Mouse (Mus musculus): ENCODE results near the gene Igf2bp2. TPM values are rescaled to one million over a fixed set of nuclear protein-coding genes. Genes with fewer than 3 reads are reported as not detected.

The Igf2bp2 gene
- polyA plus RNA-seq, 1 experiment from 2014 or later, result 77.1 TPM

- 39% methylated on average over 5 of the region's 5 CpGs for WGBS
- Histone ChIP-seq H3K9ac (ENCODE audit: low read depth, low read length) (no peak overlapping the region), H3K4me3 (ENCODE audit: low read depth, low read length) (no peak overlapping the region), H3K27ac (ENCODE audit: low read depth, low read length) (no peak overlapping the region), H3K4me1 (replicated peaks; ENCODE audit: control insufficient read depth, insufficient read depth, low read length) (no peaks in the 10 kb centered on the region), H3K27me3 (replicated peaks; ENCODE audit: control insufficient read depth, insufficient read depth, low read length) (no peaks in the 10 kb centered on the region), H3K4me2 (no peak overlapping the region), H3K9me3 (ENCODE audit: control insufficient read depth, low read length) (no peaks in the 10 kb centered on the region), H3K36me3 (ENCODE audit: control insufficient read depth, insufficient read depth, low read length) (peaks cover 9% of the 10 kb centered on the region)
- DNase-seq (ENCODE audit: low spot score), result no peak
- ATAC-seq (replicated peaks; ENCODE audit: low FRiP score), result no peak
Observed at GRCm38 (mm10) chr16:22075829-22076619, 87.1 kb downstream of the Igf2bp2 start.

DNA sequence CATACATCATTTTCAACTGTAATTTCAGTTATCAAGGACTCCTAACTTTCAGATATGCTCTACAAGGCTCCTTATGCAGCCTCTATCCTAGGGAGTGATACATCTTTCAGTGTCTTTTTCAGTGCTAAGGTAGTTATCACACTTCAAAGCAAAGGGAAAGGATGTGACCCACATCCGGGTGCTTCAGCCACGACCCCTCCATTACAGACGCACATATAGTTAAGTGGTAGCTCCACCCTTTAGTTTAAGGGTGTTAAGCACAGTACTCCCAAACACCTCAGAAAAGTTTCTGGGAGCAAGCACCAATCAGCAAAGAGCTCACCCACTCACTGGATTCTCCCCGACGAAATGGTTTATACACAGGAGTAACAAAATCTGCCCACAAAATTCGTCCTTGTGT lies 88.0 kb downstream of the Igf2bp2 start:
- Histone ChIP-seq H3K9ac (ENCODE audit: low read depth, low read length) (no peak overlapping the region), H3K27me3 (replicated peaks; ENCODE audit: control insufficient read depth, insufficient read depth, low read length) (no peaks in the 10 kb centered on the region), H3K27ac (ENCODE audit: low read depth, low read length) (no peak overlapping the region), H3K36me3 (ENCODE audit: control insufficient read depth, insufficient read depth, low read length) (peaks cover 9% of the 10 kb centered on the region), H3K4me3 (ENCODE audit: low read depth, low read length) (no peak overlapping the region), H3K4me2 (no peak overlapping the region), H3K9me3 (ENCODE audit: control insufficient read depth, low read length) (no peaks in the 10 kb centered on the region), H3K4me1 (replicated peaks; ENCODE audit: control insufficient read depth, insufficient read depth, low read length) (no peaks in the 10 kb centered on the region)
- ATAC-seq (replicated peaks; ENCODE audit: low FRiP score) (no peak), DNase-seq (ENCODE audit: low spot score) (no peak)
- WGBS, result 76% methylated on average over 6 of the region's 6 CpGs

GRCm38 (mm10) chr16:22071361-22071760 lies 91.7 kb downstream of the Igf2bp2 start:
- no peak for ATAC-seq (replicated peaks; ENCODE audit: low FRiP score)
- H3K27ac ChIP-seq (ENCODE audit: low read depth, low read length), result no peak overlapping the region
- H3K4me2 ChIP-seq, result no peak overlapping the region
- no peaks in the 10 kb centered on the region for H3K9me3 ChIP-seq (ENCODE audit: control insufficient read depth, low read length)
- H3K27me3 ChIP-seq (replicated peaks; ENCODE audit: control insufficient read depth, insufficient read depth, low read length), result no peaks in the 10 kb centered on the region
- H3K36me3 ChIP-seq (ENCODE audit: control insufficient read depth, insufficient read depth, low read length), result peaks cover 11% of the 10 kb centered on the region
- H3K4me1 ChIP-seq (replicated peaks; ENCODE audit: control insufficient read depth, insufficient read depth, low read length), result no peaks in the 10 kb centered on the region
- DNase-seq (ENCODE audit: low spot score), result no peak
- H3K4me3 ChIP-seq (ENCODE audit: low read depth, low read length), result no peak overlapping the region
- WGBS, result 81% methylated on average over 7 of the region's 7 CpGs
- no peak overlapping the region for H3K9ac ChIP-seq (ENCODE audit: low read depth, low read length)

- Histone ChIP-seq H3K9me3 (ENCODE audit: control insufficient read depth, low read length) (no peaks in the 10 kb centered on the region), H3K4me2 (no peak overlapping the region), H3K9ac (ENCODE audit: low read depth, low read length) (no peak overlapping the region), H3K27ac (ENCODE audit: low read depth, low read length) (no peak overlapping the region), H3K4me3 (ENCODE audit: low read depth, low read length) (no peak overlapping the region), H3K36me3 (ENCODE audit: control insufficient read depth, insufficient read depth, low read length) (peaks cover 19% of the 10 kb centered on the region), H3K27me3 (replicated peaks; ENCODE audit: control insufficient read depth, insufficient read depth, low read length) (no peaks in the 10 kb centered on the region), H3K4me1 (replicated peaks; ENCODE audit: control insufficient read depth, insufficient read depth, low read length) (no peaks in the 10 kb centered on the region)
- ATAC-seq (replicated peaks; ENCODE audit: low FRiP score) (no peak), DNase-seq (ENCODE audit: low spot score) (no peak)
- WGBS, result 93% methylated on average over 8 of the region's 8 CpGs
Observed at GRCm38 (mm10) chr16:22067406-22067805, 95.7 kb downstream of the Igf2bp2 start.

GRCm38 (mm10) chr16:22065536-22065935 lies 97.6 kb downstream of the Igf2bp2 start:
- Histone ChIP-seq H3K4me3 (ENCODE audit: low read depth, low read length) (no peak overlapping the region), H3K4me1 (replicated peaks; ENCODE audit: control insufficient read depth, insufficient read depth, low read length) (no peaks in the 10 kb centered on the region), H3K9ac (ENCODE audit: low read depth, low read length) (no peak overlapping the region), H3K27me3 (replicated peaks; ENCODE audit: control insufficient read depth, insufficient read depth, low read length) (no peaks in the 10 kb centered on the region), H3K27ac (ENCODE audit: low read depth, low read length) (no peak overlapping the region), H3K9me3 (ENCODE audit: control insufficient read depth, low read length) (no peaks in the 10 kb centered on the region), H3K36me3 (ENCODE audit: control insufficient read depth, insufficient read depth, low read length) (peaks cover 31% of the 10 kb centered on the region), H3K4me2 (no peak overlapping the region)
- DNase-seq (ENCODE audit: low spot score) (no peak), ATAC-seq (replicated peaks; ENCODE audit: low FRiP score) (no peak)

DNA sequence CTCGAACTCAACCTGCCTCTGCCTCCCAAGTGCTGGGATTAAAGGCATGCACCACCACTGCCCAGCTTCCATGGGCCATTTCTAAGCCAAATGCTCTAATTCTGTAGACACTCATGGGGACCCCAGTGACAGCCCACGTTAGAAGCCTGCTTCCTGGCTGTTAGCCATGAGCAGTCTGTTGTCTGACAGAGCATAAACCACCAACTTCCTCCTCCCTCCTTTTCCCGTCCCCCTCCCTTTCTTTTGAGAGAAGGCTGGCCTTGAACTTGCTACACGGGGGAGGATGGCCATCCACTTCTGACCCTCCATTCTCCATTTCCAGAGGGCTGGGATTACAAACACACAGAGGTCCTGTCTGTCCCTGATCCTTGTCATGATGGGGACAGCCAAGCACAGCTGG lies 100.8 kb downstream of the Igf2bp2 start:
- DNase-seq (ENCODE audit: low spot score) (no peak), ATAC-seq (replicated peaks; ENCODE audit: low FRiP score) (no peak)
- no peak overlapping the region for H3K4me2 ChIP-seq
- no peaks in the 10 kb centered on the region for H3K9me3 ChIP-seq (ENCODE audit: control insufficient read depth, low read length)
- H3K36me3 ChIP-seq (ENCODE audit: control insufficient read depth, insufficient read depth, low read length), result peaks cover 24% of the 10 kb centered on the region
- no peak overlapping the region for H3K27ac ChIP-seq (ENCODE audit: low read depth, low read length)
- WGBS, result 45% methylated on average over 4 of the region's 4 CpGs
- no peaks in the 10 kb centered on the region for H3K27me3 ChIP-seq (replicated peaks; ENCODE audit: control insufficient read depth, insufficient read depth, low read length)
- H3K4me1 ChIP-seq (replicated peaks; ENCODE audit: control insufficient read depth, insufficient read depth, low read length), result no peaks in the 10 kb centered on the region
- H3K4me3 ChIP-seq (ENCODE audit: low read depth, low read length), result no peak overlapping the region
- no peak overlapping the region for H3K9ac ChIP-seq (ENCODE audit: low read depth, low read length)

GRCm38 (mm10) chr16:22061555-22062160 lies 101.4 kb downstream of the Igf2bp2 start:
- ATAC-seq (replicated peaks; ENCODE audit: low FRiP score) (no peak), DNase-seq (ENCODE audit: low spot score) (no peak)
- Histone ChIP-seq H3K27me3 (replicated peaks; ENCODE audit: control insufficient read depth, insufficient read depth, low read length) (no peaks in the 10 kb centered on the region), H3K9me3 (ENCODE audit: control insufficient read depth, low read length) (no peaks in the 10 kb centered on the region), H3K9ac (ENCODE audit: low read depth, low read length) (no peak overlapping the region), H3K27ac (ENCODE audit: low read depth, low read length) (no peak overlapping the region), H3K4me2 (peak overlapping the region; percentile 0; the same call in 1 of the 2 replicates), H3K4me3 (ENCODE audit: low read depth, low read length) (no peak overlapping the region), H3K36me3 (ENCODE audit: control insufficient read depth, insufficient read depth, low read length) (peaks cover 21% of the 10 kb centered on the region), H3K4me1 (replicated peaks; ENCODE audit: control insufficient read depth, insufficient read depth, low read length) (no peaks in the 10 kb centered on the region)
- WGBS, result 51% methylated on average over 14 of the region's 14 CpGs

DNA sequence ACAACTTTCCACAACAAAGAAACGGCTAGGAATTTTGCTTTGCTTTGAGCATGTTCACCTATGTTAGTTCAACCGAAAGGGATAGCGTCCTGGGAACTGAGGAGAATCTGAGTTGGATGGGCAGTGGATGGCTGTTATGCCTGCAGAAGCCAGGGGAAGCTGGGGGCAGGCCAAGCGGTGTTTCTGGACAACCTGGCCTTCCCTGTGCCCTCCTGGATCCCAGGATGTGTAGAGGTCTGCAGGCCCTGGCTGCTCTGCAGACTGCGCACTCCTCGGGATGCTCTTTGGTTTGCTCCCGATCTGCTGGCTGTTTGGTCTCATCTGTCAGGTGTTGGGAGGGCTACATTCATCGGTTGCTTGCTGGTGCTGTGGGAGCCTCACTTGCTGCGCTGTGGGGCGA lies 102.7 kb downstream of the Igf2bp2 start:
- no peak overlapping the region for H3K27ac ChIP-seq (ENCODE audit: low read depth, low read length)
- no peak overlapping the region for H3K4me3 ChIP-seq (ENCODE audit: low read depth, low read length)
- no peak for ATAC-seq (replicated peaks; ENCODE audit: low FRiP score)
- H3K9me3 ChIP-seq (ENCODE audit: control insufficient read depth, low read length), result no peaks in the 10 kb centered on the region
- H3K27me3 ChIP-seq (replicated peaks; ENCODE audit: control insufficient read depth, insufficient read depth, low read length), result no peaks in the 10 kb centered on the region
- H3K4me2 ChIP-seq, result no peak overlapping the region
- H3K36me3 ChIP-seq (ENCODE audit: control insufficient read depth, insufficient read depth, low read length), result peaks cover 16% of the 10 kb centered on the region
- H3K9ac ChIP-seq (ENCODE audit: low read depth, low read length), result no peak overlapping the region
- DNase-seq (ENCODE audit: low spot score), result no peak
- WGBS, result 87% methylated on average over 10 of the region's 10 CpGs
- no peaks in the 10 kb centered on the region for H3K4me1 ChIP-seq (replicated peaks; ENCODE audit: control insufficient read depth, insufficient read depth, low read length)

DNA sequence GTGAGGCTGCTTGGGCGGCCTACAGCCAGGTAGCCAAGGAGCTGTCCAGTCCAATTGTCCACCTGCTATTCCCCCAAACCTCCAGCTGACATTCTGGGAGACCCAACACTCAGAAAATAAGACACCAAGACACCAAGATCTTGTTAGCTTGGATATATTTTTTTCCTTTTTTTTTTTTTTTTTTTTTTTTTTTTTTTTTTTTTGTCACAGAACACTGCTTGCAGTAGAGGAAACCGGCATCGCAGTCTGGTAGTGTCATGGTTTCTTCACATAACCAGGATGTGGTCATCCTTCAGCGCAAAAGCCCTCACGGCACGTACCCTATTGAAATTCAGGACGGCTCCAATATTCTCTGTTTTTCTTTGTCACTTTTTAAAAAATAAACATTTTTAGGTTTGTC lies 104.2 kb downstream of the Igf2bp2 start:
- no peak for DNase-seq (ENCODE audit: low spot score)
- ATAC-seq (replicated peaks; ENCODE audit: low FRiP score), result no peak
- 96% methylated on average over 7 of the region's 7 CpGs for WGBS
- no peak overlapping the region for H3K4me2 ChIP-seq
- H3K27ac ChIP-seq (ENCODE audit: low read depth, low read length), result no peak overlapping the region
- H3K36me3 ChIP-seq (ENCODE audit: control insufficient read depth, insufficient read depth, low read length), result peaks cover 16% of the 10 kb centered on the region
- H3K9me3 ChIP-seq (ENCODE audit: control insufficient read depth, low read length), result no peaks in the 10 kb centered on the region
- H3K4me3 ChIP-seq (ENCODE audit: low read depth, low read length), result no peak overlapping the region
- no peaks in the 10 kb centered on the region for H3K27me3 ChIP-seq (replicated peaks; ENCODE audit: control insufficient read depth, insufficient read depth, low read length)
- no peaks in the 10 kb centered on the region for H3K4me1 ChIP-seq (replicated peaks; ENCODE audit: control insufficient read depth, insufficient read depth, low read length)
- H3K9ac ChIP-seq (ENCODE audit: low read depth, low read length), result no peak overlapping the region

Measured in liver, embryonic 11.5 days (tissue).